Mouse (Mus musculus): Measurements from ENCODE around the gene Psmg1. TPM values are rescaled to one million over a fixed set of nuclear protein-coding genes. Genes with fewer than 3 reads are reported as not detected.
"Not testable (repeated sequence)": the region's sequence is repeated elsewhere in the genome, so short reads cannot be mapped to it uniquely, and the experiment has no call there.

Psmg1 gene
- polyA plus RNA-seq, 1 experiment from 2014 or later = 64.4 TPM

- H3K36me3 ChIP-seq (ENCODE audit: control insufficient read depth, insufficient read depth, low read length) = peaks cover 22% of the 10 kb centered on the region
- not testable (repeated sequence) for ATAC-seq (ENCODE audit: insufficient read depth, low FRiP score)
- WGBS = no CpG with 5 or more reads among the region's 10 CpGs
Measured at GRCm38 (mm10) chr16:96004278-96004677, 13.5 kb upstream of the Psmg1 start.

GRCm38 (mm10) chr16:95999291-95999690 lies 8.5 kb upstream of the Psmg1 start:
- H3K27me3 ChIP-seq (ENCODE audit: control insufficient read depth, insufficient read depth, low read length) = no peaks in the 10 kb centered on the region
- no peaks in the 10 kb centered on the region for H3K9me3 ChIP-seq (replicated peaks; ENCODE audit: control insufficient read depth, low read length)
- WGBS = 86% methylated on average over 5 of the region's 5 CpGs
- peaks cover 25% of the 10 kb centered on the region for H3K36me3 ChIP-seq (ENCODE audit: control insufficient read depth, insufficient read depth, low read length)
- H3K4me2 ChIP-seq (ENCODE audit: low read depth, low read length) = no peak overlapping the region
- no peak for ATAC-seq (ENCODE audit: insufficient read depth, low FRiP score)
- H3K9ac ChIP-seq (ENCODE audit: low read length) = no peak overlapping the region
- H3K4me3 ChIP-seq (replicated peaks; ENCODE audit: low read length) = no peak overlapping the region
- no peaks in the 10 kb centered on the region for H3K4me1 ChIP-seq (ENCODE audit: control insufficient read depth, insufficient read depth, low read length)
- no peak overlapping the region for H3K27ac ChIP-seq (ENCODE audit: low read length)

More at GRCm38 (mm10) chr16:96004278-96004677, 13.5 kb upstream of the Psmg1 start:
- not testable (repeated sequence) for H3K4me3 ChIP-seq (replicated peaks; ENCODE audit: low read length); H3K9ac ChIP-seq (ENCODE audit: low read length); H3K27ac ChIP-seq (ENCODE audit: low read length); H3K4me2 ChIP-seq (ENCODE audit: low read depth, low read length); H3K4me1 ChIP-seq (ENCODE audit: control insufficient read depth, insufficient read depth, low read length); H3K9me3 ChIP-seq (replicated peaks; ENCODE audit: control insufficient read depth, low read length); H3K27me3 ChIP-seq (ENCODE audit: control insufficient read depth, insufficient read depth, low read length)

GRCm38 (mm10) chr16:95996156-95996555 lies 5.4 kb upstream of the Psmg1 start:
- 87% methylated on average over 7 of the region's 7 CpGs for WGBS
- no peaks in the 10 kb centered on the region for H3K9me3 ChIP-seq (replicated peaks; ENCODE audit: control insufficient read depth, low read length)
- H3K9ac ChIP-seq (ENCODE audit: low read length) = no peak overlapping the region
- no peak for ATAC-seq (ENCODE audit: insufficient read depth, low FRiP score)
- H3K36me3 ChIP-seq (ENCODE audit: control insufficient read depth, insufficient read depth, low read length) = peaks cover 15% of the 10 kb centered on the region
- no peak overlapping the region for H3K4me2 ChIP-seq (ENCODE audit: low read depth, low read length)
- H3K4me1 ChIP-seq (ENCODE audit: control insufficient read depth, insufficient read depth, low read length) = 0 out of 2 replicates have a peak, but pooled peaks cover 4% of the 10 kb centered on the region
- no peak overlapping the region for H3K27ac ChIP-seq (ENCODE audit: low read length)
- no peak overlapping the region for H3K4me3 ChIP-seq (replicated peaks; ENCODE audit: low read length)
- no peaks in the 10 kb centered on the region for H3K27me3 ChIP-seq (ENCODE audit: control insufficient read depth, insufficient read depth, low read length)

- WGBS = 87% methylated on average over 4 of the region's 4 CpGs
- H3K27me3 ChIP-seq (ENCODE audit: control insufficient read depth, insufficient read depth, low read length); ATAC-seq (ENCODE audit: insufficient read depth, low FRiP score); H3K9ac ChIP-seq (ENCODE audit: low read length); H3K4me3 ChIP-seq (replicated peaks; ENCODE audit: low read length); H3K4me2 ChIP-seq (ENCODE audit: low read depth, low read length); H3K27ac ChIP-seq (ENCODE audit: low read length); H3K36me3 ChIP-seq (ENCODE audit: control insufficient read depth, insufficient read depth, low read length); H3K9me3 ChIP-seq (replicated peaks; ENCODE audit: control insufficient read depth, low read length): not testable (repeated sequence)
- H3K4me1 ChIP-seq (ENCODE audit: control insufficient read depth, insufficient read depth, low read length) = peaks cover 10% of the 10 kb centered on the region; the same call in 1 of the 2 replicates
Measured at GRCm38 (mm10) chr16:95994576-95994975, 3.8 kb upstream of the Psmg1 start.

- whole genome bisulfite sequencing = 57% methylated on average over 5 of the region's 5 CpGs
- ATAC-seq (ENCODE audit: insufficient read depth, low FRiP score) = no peak
- no peak overlapping the region for H3K9ac ChIP-seq (ENCODE audit: low read length)
- peaks cover 8% of the 10 kb centered on the region; the same call in 1 of the 2 replicates for H3K36me3 ChIP-seq (ENCODE audit: control insufficient read depth, insufficient read depth, low read length)
- H3K4me2 ChIP-seq (ENCODE audit: low read depth, low read length) = no peak overlapping the region
- no peaks in the 10 kb centered on the region for H3K27me3 ChIP-seq (ENCODE audit: control insufficient read depth, insufficient read depth, low read length)
- peaks cover 10% of the 10 kb centered on the region; the same call in 1 of the 2 replicates for H3K4me1 ChIP-seq (ENCODE audit: control insufficient read depth, insufficient read depth, low read length)
- H3K4me3 ChIP-seq (replicated peaks; ENCODE audit: low read length) = no peak overlapping the region
- no peak overlapping the region for H3K27ac ChIP-seq (ENCODE audit: low read length)
- no peaks in the 10 kb centered on the region for H3K9me3 ChIP-seq (replicated peaks; ENCODE audit: control insufficient read depth, low read length)
Measured at GRCm38 (mm10) chr16:95992596-95992995, 1.8 kb upstream of the Psmg1 start.

GRCm38 (mm10) chr16:95991122-95991900 lies 551 bp upstream of the Psmg1 start:
- Histone ChIP-seq H3K27me3 (ENCODE audit: control insufficient read depth, insufficient read depth, low read length) (no peaks in the 10 kb centered on the region), H3K36me3 (ENCODE audit: control insufficient read depth, insufficient read depth, low read length) (peaks cover 5% of the 10 kb centered on the region; the same call in 1 of the 2 replicates), H3K9ac (ENCODE audit: low read length) (peak overlapping the region; percentile 83), H3K27ac (ENCODE audit: low read length) (peak overlapping the region; percentile 68), H3K4me3 (replicated peaks; ENCODE audit: low read length) (peak overlapping the region; percentile 78), H3K4me2 (ENCODE audit: low read depth, low read length) (peak overlapping the region; percentile 67), H3K4me1 (ENCODE audit: control insufficient read depth, insufficient read depth, low read length) (peaks cover 10% of the 10 kb centered on the region; the same call in 1 of the 2 replicates), H3K9me3 (replicated peaks; ENCODE audit: control insufficient read depth, low read length) (no peaks in the 10 kb centered on the region)
- no peak for ATAC-seq (ENCODE audit: insufficient read depth, low FRiP score)
- WGBS = 7% methylated on average over 10 of the region's 10 CpGs

GRCm38 (mm10) chr16:95984911-95985310 lies 5.8 kb downstream of the Psmg1 start:
- no peak for ATAC-seq (ENCODE audit: insufficient read depth, low FRiP score)
- H3K4me2 ChIP-seq (ENCODE audit: low read depth, low read length) = no peak overlapping the region
- H3K27ac ChIP-seq (ENCODE audit: low read length) = no peak overlapping the region
- no peak overlapping the region for H3K4me3 ChIP-seq (replicated peaks; ENCODE audit: low read length)
- H3K9me3 ChIP-seq (replicated peaks; ENCODE audit: control insufficient read depth, low read length) = no peaks in the 10 kb centered on the region
- no peak overlapping the region for H3K9ac ChIP-seq (ENCODE audit: low read length)
- 82% methylated on average over 5 of the region's 5 CpGs for WGBS
- H3K36me3 ChIP-seq (ENCODE audit: control insufficient read depth, insufficient read depth, low read length) = peaks cover 11% of the 10 kb centered on the region; the same call in 1 of the 2 replicates
- no peaks in the 10 kb centered on the region for H3K27me3 ChIP-seq (ENCODE audit: control insufficient read depth, insufficient read depth, low read length)
- peaks cover 2% of the 10 kb centered on the region; the same call in 1 of the 2 replicates for H3K4me1 ChIP-seq (ENCODE audit: control insufficient read depth, insufficient read depth, low read length)

GRCm38 (mm10) chr16:95983601-95984000 lies 7.2 kb downstream of the Psmg1 start:
- Histone ChIP-seq H3K36me3 (ENCODE audit: control insufficient read depth, insufficient read depth, low read length) (peaks cover 13% of the 10 kb centered on the region; the same call in 1 of the 2 replicates), H3K9me3 (replicated peaks; ENCODE audit: control insufficient read depth, low read length) (no peaks in the 10 kb centered on the region), H3K4me2 (ENCODE audit: low read depth, low read length) (no peak overlapping the region), H3K27me3 (ENCODE audit: control insufficient read depth, insufficient read depth, low read length) (no peaks in the 10 kb centered on the region), H3K4me3 (replicated peaks; ENCODE audit: low read length) (no peak overlapping the region), H3K9ac (ENCODE audit: low read length) (no peak overlapping the region), H3K27ac (ENCODE audit: low read length) (no peak overlapping the region), H3K4me1 (ENCODE audit: control insufficient read depth, insufficient read depth, low read length) (no peaks in the 10 kb centered on the region)
- 77% methylated on average over 7 of the region's 7 CpGs for WGBS
- ATAC-seq (ENCODE audit: insufficient read depth, low FRiP score) = no peak

- no peak overlapping the region for H3K4me3 ChIP-seq (replicated peaks; ENCODE audit: low read length)
- WGBS = 81% methylated on average over 2 of the region's 2 CpGs
- no peak for ATAC-seq (ENCODE audit: insufficient read depth, low FRiP score)
Measured at GRCm38 (mm10) chr16:95970841-95971240, 19.9 kb downstream of the Psmg1 start.

More at GRCm38 (mm10) chr16:95970841-95971240, 19.9 kb downstream of the Psmg1 start:
- no peaks in the 10 kb centered on the region for H3K36me3 ChIP-seq (ENCODE audit: control insufficient read depth, insufficient read depth, low read length)
- no peak overlapping the region for H3K27ac ChIP-seq (ENCODE audit: low read length)
- no peaks in the 10 kb centered on the region for H3K9me3 ChIP-seq (replicated peaks; ENCODE audit: control insufficient read depth, low read length)
- H3K4me2 ChIP-seq (ENCODE audit: low read depth, low read length) = no peak overlapping the region
- H3K9ac ChIP-seq (ENCODE audit: low read length) = no peak overlapping the region
- H3K27me3 ChIP-seq (ENCODE audit: control insufficient read depth, insufficient read depth, low read length) = no peaks in the 10 kb centered on the region
- H3K4me1 ChIP-seq (ENCODE audit: control insufficient read depth, insufficient read depth, low read length) = no peaks in the 10 kb centered on the region

All from stomach, embryonic 16.5 days (tissue).